Mouse (Mus musculus): ENCODE results near the gene Kcnh5. TPM values are rescaled to one million over a fixed set of nuclear protein-coding genes. Genes with fewer than 3 reads are reported as not detected.

The Kcnh5 gene
- polyA plus RNA-seq, 1 experiment from 2014 or later = 0.92 TPM

DNA sequence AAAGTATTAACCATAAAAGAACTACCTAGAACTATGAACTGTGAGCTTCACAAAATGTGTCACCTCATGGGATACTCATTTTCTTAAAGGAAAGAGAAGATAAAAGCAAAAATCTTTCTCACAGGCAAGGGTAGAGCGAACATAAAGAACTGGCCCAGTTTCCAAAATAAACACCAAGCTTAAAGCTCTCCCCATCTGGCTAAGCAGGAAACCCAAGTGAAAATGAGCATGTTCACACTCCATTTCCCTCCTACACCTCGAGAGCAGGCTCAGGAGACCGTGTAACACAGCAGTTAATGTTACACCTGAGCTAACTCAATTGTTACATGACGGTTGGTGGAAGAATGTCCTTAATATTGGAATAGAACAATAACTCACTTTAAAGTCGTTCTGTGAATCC is 100.0 kb downstream of the Kcnh5 start:
- no peak overlapping the region for H3K4me3 ChIP-seq
- no peaks in the 10 kb centered on the region for H3K9me3 ChIP-seq
- no peak overlapping the region for H3K9ac ChIP-seq
- H3K27ac ChIP-seq = no peak overlapping the region
- H3K4me1 ChIP-seq = no peaks in the 10 kb centered on the region
- no peak for ATAC-seq (ENCODE audit: insufficient number of reproducible peaks, low FRiP score, low TSS enrichment, low read depth)
- H3K36me3 ChIP-seq = no peaks in the 10 kb centered on the region
- no peak overlapping the region for H3K4me2 ChIP-seq
- no peaks in the 10 kb centered on the region for H3K27me3 ChIP-seq
- WGBS = 57% methylated on average over 5 of the region's 5 CpGs

DNA sequence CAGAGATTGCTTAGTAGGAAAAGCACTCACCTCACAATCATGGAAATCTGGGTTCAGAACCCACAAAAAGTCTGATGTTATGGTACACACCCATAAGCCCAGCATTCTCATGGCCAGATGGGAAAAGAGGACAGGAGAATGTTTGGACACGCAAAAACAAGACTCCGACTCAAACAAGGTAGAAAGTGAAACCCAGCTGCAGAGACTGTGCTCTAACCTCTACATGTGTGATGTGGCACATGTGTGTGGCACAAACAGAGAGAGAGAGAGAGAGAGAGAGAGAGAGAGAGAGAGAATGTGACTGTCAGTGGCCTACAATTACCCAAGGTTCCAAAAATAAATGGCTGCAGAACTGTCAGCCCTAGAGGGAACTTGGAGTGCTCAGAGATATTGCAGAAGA is 106.1 kb downstream of the Kcnh5 start:
- H3K9ac ChIP-seq = no peak overlapping the region
- no peak for ATAC-seq (ENCODE audit: insufficient number of reproducible peaks, low FRiP score, low TSS enrichment, low read depth)
- no peaks in the 10 kb centered on the region for H3K4me1 ChIP-seq
- no peak overlapping the region for H3K4me3 ChIP-seq
- no peaks in the 10 kb centered on the region for H3K27me3 ChIP-seq
- H3K27ac ChIP-seq = no peak overlapping the region
- H3K4me2 ChIP-seq = no peak overlapping the region
- H3K36me3 ChIP-seq = no peaks in the 10 kb centered on the region
- 86% methylated on average over 2 of the region's 2 CpGs for WGBS
- no peaks in the 10 kb centered on the region for H3K9me3 ChIP-seq

DNA sequence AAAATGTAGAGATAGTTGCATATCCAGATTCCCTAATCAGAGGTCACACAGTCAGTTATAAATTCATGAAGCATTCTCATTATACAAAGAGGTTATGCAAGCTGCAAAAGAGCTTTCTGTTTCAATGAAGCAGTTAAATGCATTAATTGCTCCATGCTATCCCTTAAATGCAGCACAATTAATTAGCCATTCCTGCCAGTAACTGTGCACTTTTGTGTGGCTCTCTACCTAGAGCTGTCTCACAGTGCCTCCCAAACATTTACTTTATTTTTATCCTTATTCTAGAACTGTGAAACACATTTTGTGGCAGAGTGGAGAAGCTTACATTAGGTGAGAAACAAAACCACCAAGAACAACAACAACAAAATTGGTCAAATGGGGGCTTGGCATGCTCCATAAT is 114.6 kb downstream of the Kcnh5 start:
- Histone ChIP-seq H3K4me2 (no peak overlapping the region), H3K4me3 (no peak overlapping the region), H3K4me1 (no peaks in the 10 kb centered on the region), H3K9ac (no peak overlapping the region), H3K27me3 (no peaks in the 10 kb centered on the region), H3K9me3 (no peaks in the 10 kb centered on the region), H3K27ac (no peak overlapping the region), H3K36me3 (no peaks in the 10 kb centered on the region)
- no peak for ATAC-seq (ENCODE audit: insufficient number of reproducible peaks, low FRiP score, low TSS enrichment, low read depth)

DNA sequence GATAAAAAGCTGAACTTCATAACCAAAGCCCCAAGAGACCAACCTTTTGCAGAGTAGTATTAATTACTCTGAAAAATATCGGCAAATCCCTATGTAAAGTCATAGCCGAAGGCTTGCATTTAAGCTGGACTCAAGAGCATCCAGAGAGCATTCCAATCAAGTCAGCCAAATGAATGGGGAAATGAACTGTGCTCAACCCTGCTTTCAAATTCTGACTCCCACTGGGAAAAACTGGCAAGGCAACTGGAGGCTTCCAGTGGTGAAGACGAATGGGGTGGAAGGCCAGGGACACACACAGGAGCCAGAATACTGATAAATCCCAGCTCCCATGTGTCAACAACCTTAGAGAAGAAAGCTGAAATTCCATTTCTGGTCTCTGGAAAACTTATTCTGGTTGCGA is 115.4 kb downstream of the Kcnh5 start:
- Histone ChIP-seq H3K9ac (no peak overlapping the region), H3K4me3 (no peak overlapping the region), H3K27ac (no peak overlapping the region), H3K4me2 (no peak overlapping the region), H3K27me3 (no peaks in the 10 kb centered on the region), H3K9me3 (no peaks in the 10 kb centered on the region), H3K4me1 (no peaks in the 10 kb centered on the region), H3K36me3 (no peaks in the 10 kb centered on the region)
- ATAC-seq (ENCODE audit: insufficient number of reproducible peaks, low FRiP score, low TSS enrichment, low read depth) = no peak
- 72% methylated on average over 4 of the region's 4 CpGs for WGBS

DNA sequence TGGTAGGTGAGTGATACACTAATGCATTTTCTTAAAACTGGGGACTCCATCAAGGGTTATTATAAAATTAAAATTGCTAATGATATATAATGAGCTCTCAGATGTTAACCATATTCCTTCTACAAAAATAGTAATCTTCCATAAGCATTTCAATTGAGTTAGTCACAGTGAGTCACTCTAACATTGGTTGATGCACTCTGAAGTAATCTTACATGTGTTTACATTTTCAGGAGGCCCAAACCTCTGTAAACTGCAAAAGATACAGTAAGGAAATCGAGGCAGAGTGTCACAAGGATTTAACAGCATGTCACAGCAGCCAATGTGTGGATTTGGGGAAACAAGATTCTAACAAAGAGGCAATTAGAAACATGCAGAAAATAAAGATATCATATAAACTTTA is 123.4 kb downstream of the Kcnh5 start:
- no peaks in the 10 kb centered on the region for H3K9me3 ChIP-seq
- H3K4me1 ChIP-seq = no peaks in the 10 kb centered on the region
- no peak overlapping the region for H3K4me2 ChIP-seq
- 58% methylated on average over 1 of the region's 1 CpGs for WGBS
- H3K27me3 ChIP-seq = no peaks in the 10 kb centered on the region
- H3K36me3 ChIP-seq = no peaks in the 10 kb centered on the region
- no peak overlapping the region for H3K9ac ChIP-seq
- no peak overlapping the region for H3K27ac ChIP-seq
- no peak overlapping the region for H3K4me3 ChIP-seq
- ATAC-seq (ENCODE audit: insufficient number of reproducible peaks, low FRiP score, low TSS enrichment, low read depth) = no peak

DNA sequence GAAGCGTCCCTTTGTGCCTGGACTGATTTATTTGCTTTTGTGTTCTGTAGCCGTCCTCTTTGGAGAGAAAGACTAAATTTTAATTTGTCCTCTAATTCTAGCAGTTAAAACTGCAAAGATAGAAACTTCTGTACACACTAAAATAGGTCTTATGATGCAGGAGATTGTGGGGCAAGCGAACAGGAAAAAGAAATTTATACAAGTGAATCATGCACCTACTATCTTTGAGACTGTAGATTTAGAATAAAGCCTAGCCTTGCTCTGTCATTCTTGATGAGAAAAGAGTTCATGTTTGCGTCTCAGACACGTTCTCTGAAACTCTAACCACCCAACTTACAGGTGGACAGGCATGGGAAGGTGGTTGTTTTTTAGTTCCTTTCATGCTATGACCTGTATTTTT is 140.4 kb downstream of the Kcnh5 start:
- H3K36me3 ChIP-seq = no peaks in the 10 kb centered on the region
- H3K4me1 ChIP-seq = no peaks in the 10 kb centered on the region
- 85% methylated on average over 5 of the region's 5 CpGs for WGBS
- ATAC-seq (ENCODE audit: insufficient number of reproducible peaks, low FRiP score, low TSS enrichment, low read depth) = no peak
- H3K9ac ChIP-seq = no peak overlapping the region
- no peak overlapping the region for H3K4me3 ChIP-seq
- no peaks in the 10 kb centered on the region for H3K27me3 ChIP-seq
- H3K4me2 ChIP-seq = no peak overlapping the region
- no peaks in the 10 kb centered on the region for H3K9me3 ChIP-seq
- H3K27ac ChIP-seq = no peak overlapping the region

DNA sequence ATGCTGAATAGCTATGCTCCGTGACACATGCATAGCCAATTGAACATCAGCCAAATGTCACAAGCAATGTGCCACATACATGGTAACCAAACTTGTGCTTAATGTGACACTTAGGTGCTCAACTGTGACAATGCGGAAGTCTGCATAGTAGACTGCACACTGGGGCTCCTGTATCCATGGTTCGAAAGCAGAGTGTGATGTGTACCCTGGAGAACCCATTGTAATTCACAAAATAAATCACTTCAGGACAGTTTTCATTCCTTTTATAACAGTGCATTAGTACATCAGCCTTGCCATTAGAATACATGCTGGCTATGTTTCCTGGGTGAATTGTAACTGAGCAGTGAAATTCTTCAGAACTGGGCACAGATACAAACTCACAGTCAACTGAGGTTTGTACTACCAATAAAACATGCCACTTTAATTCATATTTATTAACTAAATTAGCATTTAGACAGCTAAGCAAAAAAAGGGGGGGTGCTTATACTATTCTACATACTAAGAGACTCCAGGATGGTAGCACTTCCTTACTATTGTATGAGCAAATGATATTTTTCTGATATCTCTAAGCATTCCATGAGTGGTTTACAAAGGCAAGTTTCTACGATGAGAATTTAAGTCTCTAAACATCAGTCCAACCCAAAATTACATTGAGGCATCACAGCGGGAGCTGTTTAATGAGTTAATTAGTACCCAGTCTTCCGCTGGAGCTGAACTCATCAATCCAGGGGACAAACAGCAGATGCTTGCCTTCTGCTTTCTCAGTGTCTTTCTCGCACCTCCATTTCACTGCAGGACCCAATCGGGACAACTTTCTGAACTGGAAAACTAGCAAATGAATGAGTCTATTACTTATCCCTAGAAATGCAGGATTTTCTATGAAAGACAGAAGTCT is 144.9 kb downstream of the Kcnh5 start:
- Histone ChIP-seq H3K4me1 (no peaks in the 10 kb centered on the region), H3K9me3 (no peaks in the 10 kb centered on the region), H3K9ac (no peak overlapping the region), H3K27me3 (no peaks in the 10 kb centered on the region), H3K36me3 (no peaks in the 10 kb centered on the region), H3K4me2 (no peak overlapping the region), H3K4me3 (no peak overlapping the region), H3K27ac (no peak overlapping the region)
- WGBS = 76% methylated on average over 8 of the region's 8 CpGs
- no peak for ATAC-seq (ENCODE audit: insufficient number of reproducible peaks, low FRiP score, low TSS enrichment, low read depth)

DNA sequence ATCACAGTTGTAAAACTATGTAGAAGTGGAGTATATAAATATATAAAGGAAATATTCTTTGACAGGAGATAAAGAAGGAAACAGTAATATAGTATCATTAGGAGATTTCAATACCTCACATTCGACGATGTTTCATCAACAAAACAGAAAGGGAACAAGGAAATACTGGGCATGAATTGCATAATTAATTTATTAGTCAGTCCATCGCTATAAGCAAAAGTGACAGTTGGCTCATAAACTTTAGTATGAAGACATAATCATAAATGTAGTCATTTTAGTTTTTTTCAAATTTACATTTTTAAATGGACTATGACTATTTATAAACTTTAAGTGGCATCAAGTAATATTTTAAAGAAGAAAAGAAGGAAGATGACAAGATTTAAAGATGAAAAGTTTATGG is 205.9 kb downstream of the Kcnh5 start:
- Histone ChIP-seq H3K36me3 (no peaks in the 10 kb centered on the region), H3K4me1 (no peaks in the 10 kb centered on the region), H3K27ac (no peak overlapping the region), H3K4me2 (no peak overlapping the region), H3K4me3 (no peak overlapping the region), H3K27me3 (no peaks in the 10 kb centered on the region), H3K9ac (no peak overlapping the region), H3K9me3 (no peaks in the 10 kb centered on the region)
- WGBS = 89% methylated on average over 3 of the region's 3 CpGs
- ATAC-seq (ENCODE audit: insufficient number of reproducible peaks, low FRiP score, low TSS enrichment, low read depth) = no peak

DNA sequence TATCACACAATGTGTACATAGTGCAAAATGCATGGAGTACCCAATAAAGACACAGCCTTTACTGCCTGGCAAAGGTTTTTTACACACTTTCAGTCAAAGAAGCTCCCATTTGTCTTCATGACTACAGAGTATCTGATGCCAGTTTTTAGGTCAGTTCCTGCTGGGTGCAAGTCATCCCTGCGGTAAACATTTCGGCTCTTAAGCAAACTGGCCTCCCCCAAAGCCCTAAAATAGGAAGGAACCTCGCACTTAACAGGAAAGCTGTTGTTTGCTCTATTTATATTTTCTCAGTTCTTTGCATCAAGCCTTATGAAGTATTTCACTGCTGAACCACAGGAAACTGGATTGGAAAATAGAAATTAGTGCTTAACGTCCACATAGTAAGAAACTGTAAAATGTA is 207.7 kb downstream of the Kcnh5 start:
- no peaks in the 10 kb centered on the region for H3K27me3 ChIP-seq
- no peak overlapping the region for H3K9ac ChIP-seq
- H3K4me1 ChIP-seq = no peaks in the 10 kb centered on the region
- no peak for ATAC-seq (ENCODE audit: insufficient number of reproducible peaks, low FRiP score, low TSS enrichment, low read depth)
- no peak overlapping the region for H3K4me2 ChIP-seq
- H3K27ac ChIP-seq = no peak overlapping the region
- 70% methylated on average over 4 of the region's 4 CpGs for WGBS
- H3K36me3 ChIP-seq = no peaks in the 10 kb centered on the region
- H3K4me3 ChIP-seq = no peak overlapping the region
- H3K9me3 ChIP-seq = no peaks in the 10 kb centered on the region

DNA sequence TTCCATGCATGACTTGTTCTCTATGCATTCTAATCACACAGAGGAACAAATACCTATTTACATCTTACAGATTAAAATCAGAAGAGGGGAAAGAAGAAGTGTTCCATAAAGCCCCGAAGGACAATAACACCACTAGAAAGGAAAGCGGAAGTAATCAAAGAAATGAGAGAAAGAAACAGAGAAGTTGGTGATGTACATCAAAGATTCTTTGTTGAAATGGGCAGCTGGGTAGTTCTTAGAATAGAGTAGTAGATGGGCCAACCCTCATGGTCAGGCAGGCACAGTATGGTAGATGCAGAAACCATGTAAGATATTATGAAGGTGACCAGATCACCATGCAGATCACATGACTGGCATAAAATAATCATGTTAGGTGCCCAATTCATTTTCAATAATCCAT is 210.9 kb downstream of the Kcnh5 start:
- H3K9me3 ChIP-seq = no peaks in the 10 kb centered on the region
- no peak overlapping the region for H3K27ac ChIP-seq
- ATAC-seq (ENCODE audit: insufficient number of reproducible peaks, low FRiP score, low TSS enrichment, low read depth) = no peak
- no peaks in the 10 kb centered on the region for H3K27me3 ChIP-seq
- no peak overlapping the region for H3K4me2 ChIP-seq
- no peaks in the 10 kb centered on the region for H3K36me3 ChIP-seq
- H3K4me1 ChIP-seq = no peaks in the 10 kb centered on the region
- H3K4me3 ChIP-seq = no peak overlapping the region
- H3K9ac ChIP-seq = no peak overlapping the region
- 85% methylated on average over 2 of the region's 2 CpGs for WGBS

DNA sequence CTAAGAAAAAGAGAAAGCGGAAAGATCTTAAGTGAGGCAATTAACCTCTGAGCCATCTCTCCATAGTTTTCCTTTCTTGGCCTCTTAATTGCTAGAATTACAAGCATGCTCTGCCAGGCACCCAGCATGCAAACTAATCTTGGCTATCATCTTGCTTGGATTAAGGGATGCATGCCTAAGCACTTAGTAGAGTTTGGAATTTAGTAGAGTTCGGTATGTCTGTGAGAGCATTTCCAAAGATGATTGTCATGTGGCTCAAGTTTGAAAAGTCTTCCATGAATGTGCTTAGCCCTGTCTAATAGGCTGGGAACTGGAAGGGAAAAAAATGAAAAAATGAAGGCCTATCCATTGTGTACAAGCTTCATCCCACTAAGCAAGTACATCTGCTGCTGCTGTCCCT is 224.5 kb downstream of the Kcnh5 start:
- no peaks in the 10 kb centered on the region for H3K36me3 ChIP-seq
- no peaks in the 10 kb centered on the region for H3K27me3 ChIP-seq
- H3K4me1 ChIP-seq = no peaks in the 10 kb centered on the region
- no peak overlapping the region for H3K27ac ChIP-seq
- ATAC-seq (ENCODE audit: insufficient number of reproducible peaks, low FRiP score, low TSS enrichment, low read depth) = no peak
- 67% methylated on average over 2 of the region's 2 CpGs for whole genome bisulfite sequencing
- H3K4me3 ChIP-seq = no peak overlapping the region
- no peak overlapping the region for H3K4me2 ChIP-seq
- H3K9me3 ChIP-seq = no peaks in the 10 kb centered on the region
- no peak overlapping the region for H3K9ac ChIP-seq

DNA sequence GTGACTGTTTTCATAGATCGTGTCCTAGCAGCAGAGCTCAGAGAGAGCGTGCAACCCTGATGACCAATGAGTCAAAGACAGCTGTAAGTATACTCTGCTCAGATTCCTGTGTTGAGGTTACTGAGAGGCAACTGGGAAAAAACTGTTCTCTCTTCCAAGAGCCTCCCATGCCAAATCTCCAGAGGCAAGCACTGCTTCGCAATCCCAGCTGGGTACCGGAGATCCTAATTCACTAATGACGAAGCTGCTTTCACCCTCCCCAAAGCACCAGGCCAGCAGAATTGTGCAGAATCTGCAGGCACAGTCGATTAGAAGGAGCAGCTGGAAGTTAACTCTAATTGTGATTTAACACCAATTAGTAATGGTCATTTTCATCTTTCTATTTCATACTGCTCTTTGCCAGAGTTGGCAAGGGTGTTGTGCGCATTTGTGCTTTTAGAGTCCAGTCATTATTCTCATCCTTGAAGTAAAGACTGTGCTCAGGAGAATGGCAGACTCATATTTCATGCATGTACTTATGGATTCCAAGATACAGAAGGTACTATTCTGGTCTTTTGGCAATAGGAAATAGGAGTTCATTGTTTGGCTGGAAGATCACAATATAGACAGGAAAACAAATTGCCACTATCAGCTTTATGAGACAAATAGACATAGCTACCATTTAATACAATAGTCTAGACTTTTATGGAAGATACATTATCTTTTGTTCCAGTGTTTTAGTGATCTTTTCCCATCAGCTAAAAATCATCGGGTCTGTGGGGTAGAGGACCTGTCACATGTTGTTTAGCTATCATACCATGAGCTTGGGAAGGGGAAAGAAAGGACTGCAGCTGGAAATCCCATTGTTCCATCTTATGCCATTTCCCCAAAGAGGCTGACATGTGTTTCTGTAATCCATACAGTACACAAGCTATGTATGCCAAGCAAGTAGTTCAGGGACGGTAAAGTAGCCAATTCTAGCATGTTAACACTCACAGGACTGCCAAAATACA is 225.7 kb downstream of the Kcnh5 start:
- Histone ChIP-seq H3K27me3 (no peaks in the 10 kb centered on the region), H3K4me3 (no peak overlapping the region), H3K36me3 (no peaks in the 10 kb centered on the region), H3K27ac (no peak overlapping the region), H3K9ac (no peak overlapping the region), H3K4me1 (no peaks in the 10 kb centered on the region), H3K4me2 (no peak overlapping the region), H3K9me3 (no peaks in the 10 kb centered on the region)
- 65% methylated on average over 9 of the region's 9 CpGs for WGBS
- no peak for ATAC-seq (ENCODE audit: insufficient number of reproducible peaks, low FRiP score, low TSS enrichment, low read depth)
